ENCODE assay signal across 1 mouse cellular context in the genomic region with DNA sequence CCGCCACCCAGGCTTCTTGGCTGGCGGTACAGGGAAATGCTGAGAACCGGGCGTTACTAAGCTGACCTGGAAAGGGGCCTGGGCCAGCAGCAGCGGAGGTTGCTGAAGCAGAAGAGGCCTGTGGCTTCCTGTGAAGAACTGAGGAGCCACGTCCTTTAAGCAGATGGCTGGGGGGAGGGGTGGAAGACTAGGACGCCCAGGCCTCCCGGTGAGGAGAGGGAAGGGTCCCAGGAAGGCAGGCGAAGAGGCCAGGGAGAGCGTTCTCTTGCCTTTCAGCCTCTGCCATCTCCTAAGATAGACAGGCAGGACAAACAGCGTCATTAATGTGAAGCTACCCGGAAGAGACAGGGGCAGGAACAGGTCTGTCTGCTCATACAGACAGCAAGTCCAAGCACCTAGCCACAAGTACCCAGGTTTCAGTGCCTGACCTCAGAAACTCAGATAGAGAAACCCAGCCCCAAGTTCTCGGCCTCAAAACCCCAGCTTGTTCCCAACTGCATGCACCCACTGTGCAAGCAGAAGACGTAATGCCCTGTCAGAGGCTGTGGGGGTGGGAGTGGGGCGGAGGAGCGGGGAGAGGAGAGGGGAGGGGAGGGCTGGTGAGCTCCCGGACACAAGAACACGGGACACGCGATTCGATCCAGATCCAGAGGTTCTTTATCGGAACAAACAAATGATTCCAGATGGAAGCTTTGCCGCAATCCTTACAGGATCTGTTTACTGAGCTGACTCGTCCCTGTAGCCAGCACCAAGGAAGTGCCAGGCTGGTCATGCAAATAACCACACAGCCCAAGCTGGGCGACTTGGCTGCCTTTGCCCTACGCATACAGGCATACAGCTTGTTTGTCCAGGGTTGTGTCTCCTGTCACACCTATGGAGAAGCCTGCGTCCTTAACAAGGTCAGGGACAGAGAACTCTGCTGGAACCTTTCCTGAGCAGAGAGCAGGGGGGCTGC.
TF ChIP-seq lines count a peak whose summit lies in the region.

No protein-coding gene starts in this region.

TF ChIP-seq in C2C12, 6 proteins besides CTCF, POLR2A, EP300 and RAD21 (continued from another document):
- TF ChIP-seq USF1 (IDR thresholded peaks at IDR 0.05; ENCODE audit: low read depth) (no peak), FOSL1 (IDR thresholded peaks at IDR 0.05; ENCODE audit: insufficient read depth, low read length, poor library complexity, severe bottlenecking) (no peak), MAX (IDR thresholded peaks at IDR 0.05) (no peak), CEBPB (IDR thresholded peaks at IDR 0.05; ENCODE audit: low read depth) (no peak)
